Mouse (Mus musculus) megakaryocyte-erythroid progenitor cell, adult 5-6 weeks (primary cell): ENCODE results near the gene Ank2. TPM values are rescaled to one million over a fixed set of nuclear protein-coding genes. Genes with fewer than 3 reads are reported as not detected.

ENCODE experiments used
- ATAC-seq: replicated peaks from 2 replicates; pipeline ENCODE4 v1.8.0; 2016; ENCODE audit warnings: mild to moderate bottlenecking, inconsistent platforms; ENCODE audit not compliant: severe bottlenecking, poor library complexity, low FRiP score, low TSS enrichment
- total RNA-seq, 2 experiments: library from RNA; stranded (forward) in 1 of 2; stranded (reverse) in 1 of 2; fragments of 200-1000, 215-1000 nt in 1 of 2; fragments of >200 nt in 1 of 2; fragmentation: Nextera tagmentation in 1 of 2; gene quantifications; 2 replicates each; pipeline ENCODE4 v1.2.3; 2014 to 2017

The Ank2 gene
- total RNA-seq, 2 experiments from 2014 or later = 0.38 TPM; not detected in 1

GRCm38 (mm10) chr3:126903543-126903942 lies 595.6 kb downstream of the Ank2 start:
- peak; percentile 92 for ATAC-seq

- ATAC-seq = no peak
These were observed 612.5 kb downstream of the Ank2 start for GRCm38 (mm10) chr3:126886644-126887043.

GRCm38 (mm10) chr3:126886090-126886489 lies 613.1 kb downstream of the Ank2 start:
- ATAC-seq = no peak

- no peak for ATAC-seq
These were observed 620.9 kb downstream of the Ank2 start for GRCm38 (mm10) chr3:126878233-126878632.

Other genes starting within 250 kb of the Ank2 start
- gene Larp7, start 54.0 kb upstream of the Ank2 start, total RNA-seq (2014; fragmentation: Nextera tagmentation) = 74.0 and 76.2 TPM in 2 replicates
- gene Larp7, start 54.0 kb upstream of the Ank2 start, total RNA-seq (2017) = 150 and 188 TPM in 2 replicates
- 39.4 and 40.0 TPM in 2 replicates for gene Zgrf1, start 54.1 kb upstream of the Ank2 start, total RNA-seq (2014; fragmentation: Nextera tagmentation)
- 24.4 and 26.6 TPM in 2 replicates for gene Zgrf1, start 54.1 kb upstream of the Ank2 start, total RNA-seq (2017)
- gene Neurog2, start 133.8 kb upstream of the Ank2 start, total RNA-seq (2014; fragmentation: Nextera tagmentation) = not detected in 2 replicates
- not detected in 2 replicates for gene Neurog2, start 133.8 kb upstream of the Ank2 start, total RNA-seq (2017)